Mouse (Mus musculus): ENCODE results near the gene Tbx15. TPM values are rescaled to one million over a fixed set of nuclear protein-coding genes. Genes with fewer than 3 reads are reported as not detected.
A peak's percentile ranks its signal among the peaks of the same experiment; 100 is the strongest.

Gene Tbx15
- total and polyA plus RNA-seq, 2 experiments from 2014 or later, result 0.64 to 4.3 TPM

DNA sequence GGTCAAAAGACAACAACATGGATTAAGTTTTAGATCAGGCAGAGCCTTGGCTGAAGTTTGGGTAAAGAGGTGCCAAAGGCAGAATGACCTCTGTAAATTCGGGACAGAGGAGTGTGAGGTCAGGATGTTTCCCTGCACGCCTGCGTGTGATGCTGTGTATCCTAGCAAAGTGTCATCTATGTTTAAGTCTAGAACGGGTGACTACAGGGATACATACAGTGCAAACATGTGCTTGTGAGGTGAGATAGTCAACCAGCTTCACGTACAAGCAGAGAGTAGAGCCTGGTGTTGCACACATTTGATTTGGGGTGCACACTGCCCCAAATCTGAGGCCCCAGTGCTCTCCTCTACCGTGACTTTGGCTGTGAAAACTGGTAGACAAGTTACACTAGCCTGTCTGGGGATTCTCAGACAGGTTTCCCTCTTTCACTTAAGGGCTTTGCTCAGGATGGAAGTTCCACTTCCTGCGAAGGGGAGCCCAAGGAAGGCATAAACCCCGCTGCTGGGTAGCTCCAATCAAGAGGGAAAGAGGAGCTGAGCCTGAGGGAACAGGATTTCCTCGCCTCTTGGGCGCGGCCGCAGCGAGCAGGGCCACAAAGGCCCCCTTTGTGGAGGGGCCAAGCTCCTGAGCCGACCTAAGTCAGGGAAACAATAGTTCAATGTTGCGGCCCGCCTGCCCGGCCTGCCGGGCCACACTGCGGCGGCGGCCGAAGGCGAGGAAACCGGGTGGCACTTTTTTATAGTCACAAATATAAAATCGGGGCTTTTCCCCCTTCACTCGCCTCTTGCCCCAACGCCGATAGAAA lies 8.0 kb downstream of the Tbx15 start:
- H3K27me3 ChIP-seq (ENCODE audit: insufficient read depth, low read length), result peaks cover 96% of the 10 kb centered on the region

GRCm38 (mm10) chr3:99248831-99249550 lies 8.8 kb downstream of the Tbx15 start:
- no peaks in the 10 kb centered on the region for H3K36me3 ChIP-seq (ENCODE audit: insufficient read depth, low read length)
- no peak for DNase-seq (ENCODE audit: low spot score)
- 3% methylated on average over 25 of the region's 25 CpGs for whole genome bisulfite sequencing

More for the DNA sequence above, 8.0 kb downstream of the Tbx15 start:
- Histone ChIP-seq H3K4me2 (ENCODE audit: low read depth, low read length) (no peak overlapping the region), H3K4me3 (ENCODE audit: low read length) (no peak overlapping the region), H3K4me1 (ENCODE audit: insufficient read depth, low read length) (no peaks in the 10 kb centered on the region), H3K9me3 (ENCODE audit: low read length) (no peaks in the 10 kb centered on the region), H3K27ac (no peak overlapping the region), H3K36me3 (ENCODE audit: insufficient read depth, low read length) (no peaks in the 10 kb centered on the region), H3K9ac (replicated peaks; ENCODE audit: low read length) (no peak overlapping the region)
- TF ChIP-seq CTCF (IDR thresholded peaks at IDR 0.05; ENCODE audit: low read depth), result no peak
- 3% methylated on average over 28 of the region's 28 CpGs for WGBS
- no peak for DNase-seq (ENCODE audit: low spot score)
- no peak for ATAC-seq

DNA sequence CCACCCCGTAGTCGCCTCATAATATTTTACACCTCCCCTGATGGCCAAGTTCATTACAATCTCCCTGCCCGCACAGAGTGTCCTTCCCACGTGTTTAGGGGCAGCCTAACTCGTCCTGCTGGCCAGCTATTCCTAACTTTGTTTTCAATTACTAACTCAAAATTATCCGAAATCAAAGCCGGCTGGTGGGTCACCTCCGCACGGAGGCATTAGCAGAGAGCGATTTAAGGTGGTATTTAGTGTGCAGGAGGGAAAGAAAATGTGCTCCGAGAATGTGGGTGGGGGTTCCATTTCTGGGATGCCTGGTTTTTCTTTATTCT lies 9.3 kb downstream of the Tbx15 start:
- peaks cover 91% of the 10 kb centered on the region for H3K27me3 ChIP-seq (ENCODE audit: insufficient read depth, low read length)
- H3K4me1 ChIP-seq (ENCODE audit: insufficient read depth, low read length), result no peaks in the 10 kb centered on the region
- no peak for TF ChIP-seq CTCF (IDR thresholded peaks at IDR 0.05; ENCODE audit: low read depth)
- ATAC-seq (no peak), DNase-seq (ENCODE audit: low spot score) (no peak)
- H3K9ac ChIP-seq (replicated peaks; ENCODE audit: low read length), result no peak overlapping the region
- H3K4me2 ChIP-seq (ENCODE audit: low read depth, low read length), result no peak overlapping the region
- H3K9me3 ChIP-seq (ENCODE audit: low read length), result no peaks in the 10 kb centered on the region
- no peak overlapping the region for H3K27ac ChIP-seq
- H3K36me3 ChIP-seq (ENCODE audit: insufficient read depth, low read length), result no peaks in the 10 kb centered on the region
- 4% methylated on average over 11 of the region's 11 CpGs for WGBS
- H3K4me3 ChIP-seq (ENCODE audit: low read length), result no peak overlapping the region

More at GRCm38 (mm10) chr3:99248831-99249550, 8.8 kb downstream of the Tbx15 start:
- no peaks in the 10 kb centered on the region for H3K9me3 ChIP-seq (ENCODE audit: low read length)
- H3K4me1 ChIP-seq (ENCODE audit: insufficient read depth, low read length), result no peaks in the 10 kb centered on the region
- H3K4me3 ChIP-seq (ENCODE audit: low read length), result no peak overlapping the region
- H3K9ac ChIP-seq (replicated peaks; ENCODE audit: low read length), result no peak overlapping the region
- no peak overlapping the region for H3K4me2 ChIP-seq (ENCODE audit: low read depth, low read length)
- TF ChIP-seq CTCF (IDR thresholded peaks at IDR 0.05; ENCODE audit: low read depth), result no peak
- no peak overlapping the region for H3K27ac ChIP-seq
- ATAC-seq, result no peak
- H3K27me3 ChIP-seq (ENCODE audit: insufficient read depth, low read length), result peaks cover 91% of the 10 kb centered on the region

DNA sequence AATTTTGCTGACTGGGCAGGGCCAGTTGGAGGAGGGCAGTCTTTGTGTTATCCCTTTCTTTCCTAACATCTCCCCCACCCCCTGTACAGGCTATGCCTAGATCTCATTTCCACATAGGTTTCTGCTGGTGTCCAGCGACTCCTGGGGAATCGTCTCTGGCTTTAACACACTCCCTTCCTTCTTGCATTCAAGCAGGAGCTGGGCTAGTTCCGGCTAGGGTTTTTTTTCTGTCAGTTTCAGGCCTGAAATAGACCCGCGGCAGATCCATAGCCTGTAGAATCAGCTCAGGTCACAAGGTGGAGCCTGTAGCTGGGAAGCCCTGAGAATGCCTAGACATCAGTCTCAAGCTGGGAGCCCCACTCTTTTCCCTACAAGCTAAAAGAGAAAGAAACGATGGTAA lies 9.7 kb downstream of the Tbx15 start:
- Histone ChIP-seq H3K4me2 (ENCODE audit: low read depth, low read length) (no peak overlapping the region), H3K27ac (no peak overlapping the region), H3K36me3 (ENCODE audit: insufficient read depth, low read length) (no peaks in the 10 kb centered on the region), H3K27me3 (ENCODE audit: insufficient read depth, low read length) (peaks cover 91% of the 10 kb centered on the region), H3K9me3 (ENCODE audit: low read length) (no peaks in the 10 kb centered on the region), H3K4me3 (ENCODE audit: low read length) (no peak overlapping the region), H3K9ac (replicated peaks; ENCODE audit: low read length) (no peak overlapping the region), H3K4me1 (ENCODE audit: insufficient read depth, low read length) (no peaks in the 10 kb centered on the region)
- TF ChIP-seq CTCF (IDR thresholded peaks at IDR 0.05; ENCODE audit: low read depth), result peak; percentile 37
- DNase-seq (ENCODE audit: low spot score) (no peak), ATAC-seq (no peak)
- 3% methylated on average over 6 of the region's 6 CpGs for WGBS

DNA sequence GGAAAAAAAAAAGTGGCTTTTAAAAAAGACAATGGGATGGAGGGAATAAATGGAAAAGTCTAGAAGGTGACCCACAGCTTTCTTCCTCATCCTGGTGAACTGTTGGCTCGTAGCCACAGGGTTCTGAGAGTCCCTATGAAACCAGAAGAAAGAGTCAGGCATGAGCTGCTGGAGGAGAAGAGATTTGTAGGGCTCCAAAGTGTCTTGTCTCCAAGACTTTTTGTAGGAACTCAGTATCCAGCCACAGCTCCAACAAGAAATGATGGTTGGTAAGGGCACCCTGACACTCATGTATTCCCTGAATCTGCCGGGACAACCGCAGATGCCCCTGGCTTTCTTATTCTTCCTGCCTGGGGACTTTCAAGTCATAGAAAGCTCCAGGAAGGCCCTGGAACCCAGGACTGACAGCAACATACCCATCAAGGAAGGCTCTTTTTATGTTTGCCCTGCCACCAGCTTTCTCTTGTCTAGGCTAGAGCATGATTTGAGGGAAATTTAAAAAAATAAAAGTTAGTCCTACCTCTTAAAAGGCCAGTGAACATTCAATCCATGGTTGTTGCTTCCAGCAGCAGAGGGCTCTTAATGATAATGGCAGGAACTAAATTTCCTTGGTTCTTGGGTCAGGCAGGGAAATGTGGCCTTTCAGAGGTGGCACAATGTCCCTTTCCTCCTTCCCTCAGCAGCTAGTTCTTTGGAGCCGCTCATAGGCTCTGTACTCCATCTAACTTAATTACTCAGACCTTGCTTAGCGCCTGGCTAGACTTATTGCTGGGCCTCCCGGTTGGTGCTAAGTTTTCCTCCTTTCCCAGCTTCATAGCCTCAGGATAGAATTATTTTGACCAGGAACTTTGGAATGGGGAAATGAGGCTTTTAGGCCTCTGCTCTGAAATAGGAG lies 11.3 kb downstream of the Tbx15 start:
- Histone ChIP-seq H3K4me2 (ENCODE audit: low read depth, low read length) (no peak overlapping the region), H3K4me3 (ENCODE audit: low read length) (no peak overlapping the region), H3K27me3 (ENCODE audit: insufficient read depth, low read length) (peaks cover 90% of the 10 kb centered on the region), H3K9ac (replicated peaks; ENCODE audit: low read length) (no peak overlapping the region), H3K36me3 (ENCODE audit: insufficient read depth, low read length) (no peaks in the 10 kb centered on the region), H3K27ac (no peak overlapping the region), H3K4me1 (ENCODE audit: insufficient read depth, low read length) (no peaks in the 10 kb centered on the region), H3K9me3 (ENCODE audit: low read length) (no peaks in the 10 kb centered on the region)
- no peak for ATAC-seq
- no peak for DNase-seq (ENCODE audit: low spot score)
- 14% methylated on average over 6 of the region's 6 CpGs for WGBS
- no peak for TF ChIP-seq CTCF (IDR thresholded peaks at IDR 0.05; ENCODE audit: low read depth)

- Histone ChIP-seq H3K4me1 (ENCODE audit: insufficient read depth, low read length) (no peaks in the 10 kb centered on the region), H3K27ac (no peak overlapping the region), H3K9ac (replicated peaks; ENCODE audit: low read length) (no peak overlapping the region), H3K36me3 (ENCODE audit: insufficient read depth, low read length) (no peaks in the 10 kb centered on the region), H3K4me2 (ENCODE audit: low read depth, low read length) (no peak overlapping the region), H3K9me3 (ENCODE audit: low read length) (no peaks in the 10 kb centered on the region), H3K27me3 (ENCODE audit: insufficient read depth, low read length) (peaks cover 90% of the 10 kb centered on the region), H3K4me3 (ENCODE audit: low read length) (no peak overlapping the region)
- no peak for TF ChIP-seq CTCF (IDR thresholded peaks at IDR 0.05; ENCODE audit: low read depth)
- WGBS, result 2% methylated on average over 16 of the region's 16 CpGs
- DNase-seq (ENCODE audit: low spot score) (no peak), ATAC-seq (no peak)
Measured at GRCm38 (mm10) chr3:99252461-99253091, 12.4 kb downstream of the Tbx15 start.

Data from hindbrain, postnatal 0 days (tissue).